Mouse (Mus musculus): ENCODE measurements at regions not wholly inside any gene's neighbourhood (a gene's known extent, or its start where the extent isn't known, plus 50 kb on each side); places are given as distances from the start of the nearest gene placed in this dataset.

DNA sequence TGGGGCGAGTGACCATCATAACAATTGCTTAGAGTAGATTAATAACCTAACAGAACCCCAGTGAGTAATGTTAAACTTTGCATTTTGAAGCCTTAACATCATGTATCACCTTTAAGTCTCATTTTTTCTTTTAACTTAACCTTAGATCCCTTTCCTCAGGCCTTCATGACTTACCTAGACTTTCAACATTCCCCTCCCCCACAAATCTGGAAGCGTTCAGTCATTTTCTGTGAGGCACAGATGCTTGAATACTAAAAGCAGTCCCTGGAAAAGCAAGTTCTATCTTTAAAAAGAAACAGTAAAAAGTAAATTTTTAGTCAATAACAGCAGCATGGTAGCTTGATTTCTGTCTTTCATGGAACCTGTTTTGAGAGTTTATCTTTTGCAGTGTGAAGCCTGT lies 171.3 kb upstream of the Fggy start:
- H3K9ac ChIP-seq = no peak overlapping the region
- peaks cover 29% of the 10 kb centered on the region for H3K4me1 ChIP-seq
- no peak overlapping the region for H3K4me2 ChIP-seq (replicated peaks)
- H3K9me3 ChIP-seq = no peaks in the 10 kb centered on the region
- H3K27me3 ChIP-seq = no peaks in the 10 kb centered on the region
- no peaks in the 10 kb centered on the region for H3K36me3 ChIP-seq
- no peak for ATAC-seq (ENCODE audit: low FRiP score, low read depth)
- 33% methylated on average over 2 of the region's 2 CpGs for WGBS
- no peak overlapping the region for H3K27ac ChIP-seq
- H3K4me3 ChIP-seq = no peak overlapping the region

DNA sequence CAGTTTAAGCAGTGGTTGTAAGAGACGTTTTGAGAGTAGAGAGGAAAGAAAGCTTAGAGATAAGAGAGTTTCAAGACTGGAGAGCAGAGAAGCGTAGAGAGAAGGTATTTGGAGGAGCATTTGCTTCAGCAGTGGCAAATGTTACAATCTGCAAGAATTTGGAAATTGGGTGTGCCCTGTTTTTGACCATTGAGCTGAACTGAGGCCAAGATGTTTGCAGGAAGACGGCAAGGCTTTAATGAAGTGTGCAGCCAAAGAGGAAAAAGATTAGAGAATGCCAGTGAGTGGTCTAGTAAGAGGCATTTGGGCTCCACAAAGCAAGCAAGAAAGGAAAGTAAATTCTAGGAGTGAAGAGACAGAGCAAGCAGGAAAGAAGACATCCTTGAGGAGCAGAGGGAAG lies 168.8 kb upstream of the Fggy start:
- no peaks in the 10 kb centered on the region for H3K27me3 ChIP-seq
- no peaks in the 10 kb centered on the region for H3K36me3 ChIP-seq
- no peak overlapping the region for H3K27ac ChIP-seq
- 58% methylated on average over 3 of the region's 3 CpGs for WGBS
- ATAC-seq (ENCODE audit: low FRiP score, low read depth) = no peak
- H3K4me1 ChIP-seq = peaks cover 29% of the 10 kb centered on the region
- H3K9ac ChIP-seq = no peak overlapping the region
- H3K4me3 ChIP-seq = no peak overlapping the region
- H3K4me2 ChIP-seq (replicated peaks) = no peak overlapping the region
- no peaks in the 10 kb centered on the region for H3K9me3 ChIP-seq

DNA sequence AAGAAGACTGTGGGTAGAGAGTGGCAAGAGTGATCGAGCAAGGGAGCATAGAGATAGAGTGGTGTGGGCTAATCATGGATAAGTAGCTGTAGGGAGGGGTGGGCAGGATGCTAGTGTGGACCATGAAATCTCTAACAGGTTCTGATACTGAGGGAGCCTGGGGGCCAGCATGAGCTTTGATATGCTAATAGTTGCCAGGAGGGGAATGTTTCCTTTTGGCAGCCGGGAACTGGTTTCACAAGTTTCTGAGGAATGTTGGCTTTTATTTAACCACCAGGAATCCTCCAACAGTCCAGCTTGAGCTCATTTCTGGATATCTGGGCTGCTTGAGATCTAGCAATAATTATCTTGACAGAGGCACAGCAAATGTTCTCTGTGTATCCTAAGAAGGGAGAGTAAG lies 167.7 kb upstream of the Fggy start:
- Histone ChIP-seq H3K27ac (no peak overlapping the region), H3K4me2 (replicated peaks) (no peak overlapping the region), H3K4me3 (no peak overlapping the region), H3K27me3 (no peaks in the 10 kb centered on the region), H3K36me3 (no peaks in the 10 kb centered on the region), H3K9ac (no peak overlapping the region), H3K9me3 (no peaks in the 10 kb centered on the region), H3K4me1 (peaks cover 29% of the 10 kb centered on the region)
- WGBS = 25% methylated on average over 2 of the region's 2 CpGs
- ATAC-seq (ENCODE audit: low FRiP score, low read depth) = 0 out of 2 replicates have a peak, but pooled peaks have one; percentile 32

DNA sequence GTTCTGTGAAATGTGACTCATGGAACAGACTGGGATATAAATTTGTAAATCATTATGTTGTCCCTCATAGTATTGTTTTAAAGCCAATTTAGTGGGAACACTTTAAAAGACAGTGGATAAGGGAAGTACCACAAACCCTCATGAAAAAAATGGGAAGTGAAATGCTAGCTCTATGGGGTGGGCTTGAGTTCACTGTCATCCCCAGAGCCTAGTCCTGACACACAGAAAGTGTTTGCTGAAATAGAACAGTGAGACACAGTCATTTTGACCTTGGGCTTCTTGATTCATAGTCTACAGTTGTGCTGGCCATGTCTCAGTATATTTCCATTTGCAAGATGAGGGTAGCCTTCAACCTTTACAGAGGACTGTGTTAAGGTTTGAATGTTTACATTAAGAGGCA lies 166.8 kb upstream of the Fggy start:
- no peak overlapping the region for H3K9ac ChIP-seq
- no peak overlapping the region for H3K4me2 ChIP-seq (replicated peaks)
- ATAC-seq (ENCODE audit: low FRiP score, low read depth) = no peak
- H3K27me3 ChIP-seq = no peaks in the 10 kb centered on the region
- H3K9me3 ChIP-seq = no peaks in the 10 kb centered on the region
- no peaks in the 10 kb centered on the region for H3K36me3 ChIP-seq
- peaks cover 25% of the 10 kb centered on the region for H3K4me1 ChIP-seq
- no peak overlapping the region for H3K4me3 ChIP-seq
- H3K27ac ChIP-seq = no peak overlapping the region

DNA sequence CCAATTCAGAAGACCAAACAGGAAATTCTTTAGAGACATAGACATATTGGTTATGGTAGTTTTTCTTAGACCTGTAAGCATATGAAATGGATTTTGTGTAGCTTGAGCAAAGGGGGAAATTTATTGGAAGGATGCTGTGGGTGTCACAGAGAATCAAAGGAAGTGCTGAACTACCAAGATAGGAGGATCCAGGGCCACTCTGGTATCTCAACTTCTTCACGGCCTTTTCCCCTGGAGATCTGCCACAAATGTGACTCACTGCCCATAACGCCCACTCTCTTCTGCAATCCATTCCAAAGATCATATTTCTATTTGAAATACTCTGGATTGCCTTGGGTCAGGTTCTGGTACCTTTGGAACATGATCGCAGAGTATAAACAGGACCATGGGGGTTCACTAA lies 161.6 kb upstream of the Fggy start:
- H3K4me1 ChIP-seq = no peaks in the 10 kb centered on the region
- H3K27ac ChIP-seq = no peak overlapping the region
- no peaks in the 10 kb centered on the region for H3K27me3 ChIP-seq
- no peak for ATAC-seq (ENCODE audit: low FRiP score, low read depth)
- H3K9me3 ChIP-seq = no peaks in the 10 kb centered on the region
- no peak overlapping the region for H3K9ac ChIP-seq
- WGBS = 84% methylated on average over 3 of the region's 3 CpGs
- H3K4me2 ChIP-seq (replicated peaks) = no peak overlapping the region
- no peaks in the 10 kb centered on the region for H3K36me3 ChIP-seq
- no peak overlapping the region for H3K4me3 ChIP-seq

DNA sequence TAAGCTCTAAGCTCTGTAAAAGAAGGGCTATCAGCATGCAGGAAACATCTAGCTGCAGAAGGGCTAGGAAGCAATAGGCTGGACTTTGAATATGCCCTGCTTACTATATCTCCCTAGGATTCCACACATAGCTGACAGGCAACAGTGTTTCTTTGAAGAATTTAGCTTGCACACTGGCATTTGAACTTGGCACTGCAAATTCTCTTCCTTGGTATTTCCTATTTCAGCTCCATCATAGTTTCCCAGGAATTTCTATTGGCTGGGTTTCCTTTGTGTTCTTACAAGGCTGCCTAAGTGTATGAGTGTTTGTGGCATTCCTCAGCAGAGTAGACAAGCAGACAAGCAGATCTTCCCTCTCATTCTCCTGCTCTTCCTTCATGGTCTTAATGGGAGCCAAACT lies 159.0 kb upstream of the Fggy start:
- no peaks in the 10 kb centered on the region for H3K36me3 ChIP-seq
- H3K9me3 ChIP-seq = no peaks in the 10 kb centered on the region
- no peaks in the 10 kb centered on the region for H3K27me3 ChIP-seq
- no peak for ATAC-seq (ENCODE audit: low FRiP score, low read depth)
- H3K4me3 ChIP-seq = no peak overlapping the region
- no peak overlapping the region for H3K4me2 ChIP-seq (replicated peaks)
- H3K27ac ChIP-seq = no peak overlapping the region
- H3K9ac ChIP-seq = no peak overlapping the region
- H3K4me1 ChIP-seq = no peaks in the 10 kb centered on the region

DNA sequence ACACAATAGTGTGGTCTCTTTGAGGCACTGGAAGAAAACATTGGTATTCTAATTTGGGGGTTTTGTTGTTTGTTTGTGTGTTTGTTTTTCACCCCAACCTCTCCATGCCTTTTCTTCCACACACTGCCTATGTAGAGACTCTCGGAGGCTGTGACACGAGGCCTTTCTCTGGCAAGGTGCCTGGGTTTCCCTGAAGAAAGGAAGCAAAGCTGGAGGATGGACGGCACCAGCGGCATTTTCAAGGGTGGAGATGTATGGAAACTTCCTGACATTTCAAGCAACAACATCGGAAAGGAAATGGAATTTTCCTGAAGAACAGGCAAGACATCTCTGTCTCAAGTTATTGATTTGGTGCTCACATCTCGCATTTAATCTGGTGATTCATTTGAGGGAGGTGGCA lies 155.0 kb upstream of the Fggy start:
- Histone ChIP-seq H3K4me1 (no peaks in the 10 kb centered on the region), H3K9me3 (no peaks in the 10 kb centered on the region), H3K4me3 (no peak overlapping the region), H3K27ac (no peak overlapping the region), H3K36me3 (no peaks in the 10 kb centered on the region), H3K4me2 (replicated peaks) (no peak overlapping the region), H3K27me3 (no peaks in the 10 kb centered on the region), H3K9ac (no peak overlapping the region)
- 84% methylated on average over 6 of the region's 6 CpGs for WGBS
- no peak for ATAC-seq (ENCODE audit: low FRiP score, low read depth)

DNA sequence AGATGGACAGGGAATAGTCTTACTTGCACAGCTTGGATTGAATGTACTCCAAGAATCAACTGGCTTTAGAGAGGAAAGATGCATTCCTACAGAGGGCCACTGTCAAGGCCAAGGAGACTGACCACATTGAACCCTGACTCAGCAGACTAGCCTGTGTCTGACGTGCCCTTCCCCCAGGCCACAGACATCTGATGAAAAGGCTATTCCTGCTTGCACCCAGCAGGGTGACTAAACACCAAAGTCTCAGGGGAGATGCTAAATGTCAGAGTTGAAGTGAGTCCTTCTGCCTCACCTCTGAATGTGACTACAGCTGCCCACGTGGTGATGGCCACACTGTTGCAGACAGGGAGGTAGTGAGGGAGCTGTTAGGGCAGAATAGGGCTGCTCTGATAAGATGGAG lies 140.2 kb upstream of the Fggy start:
- WGBS = 37% methylated on average over 2 of the region's 2 CpGs

DNA sequence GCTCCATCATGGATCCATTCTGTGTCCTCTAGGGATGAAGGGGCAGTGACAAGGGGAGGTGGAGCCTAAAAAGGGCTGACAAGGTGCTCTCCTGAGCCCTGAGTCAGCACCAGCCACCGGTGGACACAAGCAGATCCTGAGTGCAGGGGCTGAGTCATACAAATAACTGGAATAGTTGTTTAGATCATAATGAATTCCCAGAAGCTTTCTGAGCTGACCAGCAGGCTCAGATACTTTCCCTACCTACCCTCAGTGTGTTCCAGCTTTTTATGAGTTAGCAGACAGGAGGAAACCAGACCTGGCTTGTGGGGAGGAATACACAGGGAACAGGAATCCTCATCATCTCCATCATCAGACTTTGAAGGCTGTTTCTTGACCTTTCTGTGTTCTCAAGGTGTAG lies 130.7 kb upstream of the Fggy start:
- Histone ChIP-seq H3K4me1 (no peaks in the 10 kb centered on the region), H3K27ac (no peak overlapping the region), H3K9me3 (no peaks in the 10 kb centered on the region), H3K4me3 (no peak overlapping the region), H3K27me3 (no peaks in the 10 kb centered on the region), H3K4me2 (replicated peaks) (no peak overlapping the region), H3K36me3 (no peaks in the 10 kb centered on the region), H3K9ac (no peak overlapping the region)
- ATAC-seq (ENCODE audit: low FRiP score, low read depth) = no peak
- WGBS = 50% methylated on average over 1 of the region's 1 CpGs

More for the DNA sequence above, 140.2 kb upstream of the Fggy start:
- Histone ChIP-seq H3K4me2 (replicated peaks) (no peak overlapping the region), H3K36me3 (no peaks in the 10 kb centered on the region), H3K9ac (no peak overlapping the region), H3K4me3 (no peak overlapping the region), H3K9me3 (no peaks in the 10 kb centered on the region), H3K27ac (no peak overlapping the region), H3K27me3 (no peaks in the 10 kb centered on the region), H3K4me1 (no peaks in the 10 kb centered on the region)
- ATAC-seq (ENCODE audit: low FRiP score, low read depth) = no peak

DNA sequence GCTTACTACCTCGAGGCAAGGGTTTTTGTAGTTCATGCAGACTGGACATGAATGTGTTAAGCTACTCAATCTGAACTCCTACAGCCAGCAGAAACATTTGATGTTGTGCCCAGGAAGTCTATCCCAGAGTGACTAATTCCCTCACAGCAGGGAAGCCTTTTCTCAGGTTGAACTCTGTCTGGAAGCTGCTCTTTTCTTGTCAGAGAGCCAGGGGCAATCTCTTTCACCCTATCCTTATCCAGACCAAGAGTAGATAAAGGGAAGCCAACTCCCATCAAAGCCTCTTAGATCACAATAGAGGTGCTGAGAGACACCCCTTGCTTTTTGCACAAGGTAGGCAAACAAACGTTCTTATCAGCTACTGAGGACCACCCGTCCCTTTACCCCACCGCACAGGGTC lies 122.8 kb upstream of the Fggy start:
- Histone ChIP-seq H3K4me1 (peaks cover 13% of the 10 kb centered on the region), H3K9me3 (no peaks in the 10 kb centered on the region), H3K36me3 (no peaks in the 10 kb centered on the region), H3K27ac (no peak overlapping the region), H3K27me3 (no peaks in the 10 kb centered on the region), H3K4me2 (replicated peaks) (no peak overlapping the region), H3K9ac (no peak overlapping the region), H3K4me3 (no peak overlapping the region)
- ATAC-seq (ENCODE audit: low FRiP score, low read depth) = no peak
- 37% methylated on average over 4 of the region's 4 CpGs for WGBS

DNA sequence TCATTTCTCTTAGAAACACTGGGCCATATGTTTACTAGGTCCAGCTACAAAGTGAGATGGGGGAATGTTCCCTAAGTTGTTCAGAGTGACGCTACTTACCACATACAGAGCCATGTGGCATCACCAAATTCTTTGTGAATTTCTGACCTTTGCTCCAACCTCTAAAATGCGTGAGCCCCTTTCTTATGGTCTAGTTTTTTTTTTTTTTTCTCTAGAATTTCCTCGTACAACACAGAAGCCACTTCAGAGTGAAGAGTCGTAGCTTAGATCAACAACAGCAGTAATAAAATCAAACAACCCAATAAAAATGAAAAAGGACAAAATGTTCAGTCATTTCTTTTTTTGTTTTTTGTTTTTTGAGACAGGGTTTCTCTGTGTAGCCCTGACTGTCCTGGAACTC lies 122.2 kb upstream of the Fggy start:
- no peaks in the 10 kb centered on the region for H3K27me3 ChIP-seq
- no peak overlapping the region for H3K27ac ChIP-seq
- no peak overlapping the region for H3K4me2 ChIP-seq (replicated peaks)
- ATAC-seq (ENCODE audit: low FRiP score, low read depth) = no peak
- H3K9ac ChIP-seq = no peak overlapping the region
- H3K9me3 ChIP-seq = no peaks in the 10 kb centered on the region
- H3K4me3 ChIP-seq = no peak overlapping the region
- H3K4me1 ChIP-seq = peaks cover 13% of the 10 kb centered on the region
- 42% methylated on average over 4 of the region's 4 CpGs for WGBS
- H3K36me3 ChIP-seq = no peaks in the 10 kb centered on the region

DNA sequence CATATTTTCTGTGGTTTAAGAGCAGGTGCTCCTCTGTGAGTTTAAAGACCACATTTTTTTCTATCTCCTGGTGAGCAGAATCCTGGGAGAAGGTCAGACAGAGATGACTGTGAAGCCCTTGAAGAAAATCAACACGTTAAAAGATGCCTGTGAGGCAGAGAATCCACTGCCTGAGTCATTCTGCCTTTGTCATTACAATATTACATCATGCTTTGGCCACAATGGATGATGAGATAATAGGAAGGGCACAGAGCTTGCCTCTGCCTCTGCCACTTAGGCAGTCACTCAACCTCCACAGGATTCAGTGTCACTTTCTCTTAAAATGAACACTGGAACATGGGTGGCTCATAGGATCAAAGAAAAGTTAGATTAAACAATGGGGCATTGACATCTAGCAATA lies 117.5 kb upstream of the Fggy start:
- 40% methylated on average over 1 of the region's 1 CpGs for whole genome bisulfite sequencing

DNA sequence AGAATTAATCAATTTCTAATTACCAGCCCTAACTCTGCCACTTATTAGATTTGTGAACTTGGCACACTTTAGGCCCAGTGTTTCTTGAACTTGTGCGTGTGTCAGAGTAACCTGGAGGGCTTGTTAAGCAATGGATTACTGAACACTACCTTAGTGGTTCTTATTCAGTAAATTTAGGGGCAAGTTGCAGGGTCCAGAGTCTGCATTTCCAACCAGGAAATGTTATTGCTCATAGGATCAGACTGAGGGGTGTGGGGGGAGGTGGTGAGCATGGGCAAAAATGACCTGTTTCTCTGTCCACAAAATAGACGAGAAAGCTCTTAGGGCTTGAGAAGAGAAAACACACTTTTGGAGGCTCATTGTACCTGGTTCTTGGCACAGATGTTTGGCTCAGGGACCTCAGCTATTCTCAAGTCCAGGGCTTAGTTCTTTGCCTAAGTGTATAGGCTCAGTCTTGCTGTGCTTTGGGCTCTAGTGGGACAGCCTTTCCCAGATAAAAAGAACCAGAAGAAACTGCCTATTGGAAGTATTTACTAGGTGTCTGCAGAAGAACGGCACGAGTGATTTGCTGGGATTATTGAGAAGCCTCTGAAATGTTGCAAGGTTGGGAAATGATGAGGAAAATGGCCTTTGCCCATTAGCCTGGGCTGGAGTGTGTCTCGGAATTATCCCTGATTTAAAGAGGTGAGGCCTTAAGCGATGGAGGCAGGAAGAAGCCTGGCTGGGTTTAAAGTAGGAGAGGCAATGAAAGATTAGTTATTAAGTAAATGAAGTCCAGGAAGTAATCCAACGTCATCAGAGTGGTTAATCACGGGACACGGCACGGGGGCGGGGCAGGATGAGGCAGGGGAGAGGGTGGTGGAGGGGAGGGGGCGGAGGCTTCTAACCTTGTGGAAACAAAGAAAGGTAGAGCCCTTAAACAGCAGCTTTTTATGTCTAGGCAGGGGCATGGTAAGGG lies 113.2 kb upstream of the Fggy start:
- Histone ChIP-seq H3K9me3 (no peaks in the 10 kb centered on the region), H3K4me1 (peaks cover 12% of the 10 kb centered on the region), H3K27me3 (no peaks in the 10 kb centered on the region), H3K4me2 (replicated peaks) (no peak overlapping the region), H3K36me3 (no peaks in the 10 kb centered on the region), H3K9ac (no peak overlapping the region), H3K27ac (no peak overlapping the region; the same call in 1 of the 2 replicates), H3K4me3 (no peak overlapping the region)
- no peak; the same call in 1 of the 2 replicates for ATAC-seq (ENCODE audit: low FRiP score, low read depth)
- 26% methylated on average over 12 of the region's 12 CpGs for WGBS

More for the DNA sequence above, 117.5 kb upstream of the Fggy start:
- no peaks in the 10 kb centered on the region for H3K36me3 ChIP-seq
- no peak overlapping the region for H3K9ac ChIP-seq
- peaks cover 14% of the 10 kb centered on the region for H3K4me1 ChIP-seq
- ATAC-seq (ENCODE audit: low FRiP score, low read depth) = no peak
- H3K27ac ChIP-seq = no peak overlapping the region
- H3K4me2 ChIP-seq (replicated peaks) = no peak overlapping the region
- no peaks in the 10 kb centered on the region for H3K27me3 ChIP-seq
- H3K4me3 ChIP-seq = no peak overlapping the region
- H3K9me3 ChIP-seq = no peaks in the 10 kb centered on the region

Measured in limb, embryonic 13.5 days (tissue).